9 mouse cellular contexts compared by ENCODE assay signal in the genomic region with DNA sequence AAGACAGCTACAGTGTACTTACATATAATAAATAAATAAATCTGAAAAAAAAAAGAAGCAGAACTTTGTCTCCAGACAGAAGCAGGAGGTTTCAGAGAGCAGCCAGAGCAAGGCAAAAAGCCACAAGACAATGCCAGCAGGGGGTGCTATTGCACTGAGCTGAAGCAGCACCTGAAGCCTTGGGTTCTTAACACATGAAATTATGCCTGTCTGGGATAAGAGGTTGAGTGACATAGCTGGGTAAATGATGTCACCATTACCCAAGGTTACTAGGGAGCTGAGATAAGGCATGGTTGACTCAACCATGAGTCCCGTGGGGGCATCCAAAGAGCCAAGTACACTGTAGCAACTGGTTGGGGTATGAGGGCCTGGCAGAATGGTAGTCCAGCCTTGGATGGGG. TPM values are rescaled to one million over a fixed set of nuclear protein-coding genes. Genes with fewer than 3 reads are reported as not detected.
DNase-seq lines count a peak whose midpoint lies in the region; ATAC-seq and TF ChIP-seq lines count a peak whose summit lies in the region.
"Had no signal": no experiment of that assay in that cellular context is flagged by ENCODE, and none has a peak within 500 bp of the region (broad histone marks: within the 10 kb centered on the region; RNA-seq: fewer than 3 reads in every experiment).

No protein-coding gene starts in this region.

- H3K27me3 ChIP-seq in hindbrain, postnatal 0 days (ENCODE audit: insufficient read depth, low read length) = no peaks in the 10 kb centered on the region
- H3K27me3 ChIP-seq in spleen, adult 2 months (ENCODE audit: control insufficient read depth, insufficient read depth, low read length) = no peaks in the 10 kb centered on the region

- no peak overlapping the region for H3K27ac ChIP-seq in hindbrain, postnatal 0 days
- no peak overlapping the region for H3K27ac ChIP-seq in left cerebral cortex, adult 2 months
- no peak overlapping the region for H3K27ac ChIP-seq in spleen, adult 2 months (ENCODE audit: insufficient read depth, low read length)

- TF ChIP-seq POLR2A in brain, embryonic 14.5 days (IDR thresholded peaks at IDR 0.05; ENCODE audit: borderline replicate concordance, extremely low read depth, insufficient read depth, insufficient read length, poor library complexity, severe bottlenecking) = no peak
- no peak for TF ChIP-seq POLR2A in spleen, adult 2 months (IDR thresholded peaks at IDR 0.05; ENCODE audit: low read depth, low read length)

- no peak overlapping the region for H3K9ac ChIP-seq in hindbrain, postnatal 0 days (replicated peaks; ENCODE audit: low read length)

- H3K4me1 ChIP-seq in hindbrain, postnatal 0 days (ENCODE audit: insufficient read depth, low read length) = no peaks in the 10 kb centered on the region
- no peaks in the 10 kb centered on the region for H3K4me1 ChIP-seq in spleen, adult 2 months (ENCODE audit: control insufficient read depth, insufficient read depth, insufficient read length)

- 74% methylated on average over 1 of the region's 1 CpGs for WGBS in hindbrain, postnatal 0 days
- 76% methylated on average over 1 of the region's 1 CpGs for WGBS in spleen, adult 2 months

- H3K4me2 ChIP-seq in hindbrain, postnatal 0 days (ENCODE audit: low read depth, low read length) = no peak overlapping the region

- H3K36me3 ChIP-seq in hindbrain, postnatal 0 days (ENCODE audit: insufficient read depth, low read length) = peaks cover 37% of the 10 kb centered on the region
- peaks cover 27% of the 10 kb centered on the region for H3K36me3 ChIP-seq in spleen, adult 2 months (ENCODE audit: control insufficient read depth, insufficient read depth, low read length)

- peak; percentile 11 to 26 for DNase-seq in frontal cortex, postnatal 10 days (ENCODE audit: low spot score in 2 of 2)
- peak; percentile 82 for DNase-seq in brain, embryonic 14.5 days (ENCODE audit: low read depth)
- peak; percentile 16 for DNase-seq in fibroblast of lung, adult 2 months (ENCODE audit: low read depth)
- peak; percentile 79 for DNase-seq in hindbrain, postnatal 0 days (ENCODE audit: low spot score)
- DNase-seq in left cerebral cortex, adult 2 months (ENCODE audit: extremely low spot score in 1 of 2, low spot score in 2 of 2) = peak; percentile 43 to 58
- peak; percentile 52 to 71 for DNase-seq in spleen, adult 2 months (ENCODE audit: low read depth in 1 of 2, low spot score in 2 of 2)

- intact Hi-C loops in left cerebral cortex, adult 2 months (cut with DNase I) = no loop called here

- no peaks in the 10 kb centered on the region for H3K9me3 ChIP-seq in hindbrain, postnatal 0 days (ENCODE audit: low read length)

- peak; percentile 84 for TF ChIP-seq CTCF in brain, embryonic 14.5 days (IDR thresholded peaks at IDR 0.05; ENCODE audit: borderline replicate concordance, extremely low read depth, insufficient read depth, insufficient read length)
- peak; percentile 69 for TF ChIP-seq CTCF in hindbrain, postnatal 0 days (IDR thresholded peaks at IDR 0.05; ENCODE audit: low read depth)
- peak; percentile 74 for TF ChIP-seq CTCF in left cerebral cortex, adult 2 months (IDR thresholded peaks at IDR 0.05)
- peak; percentile 86; the same call in 1 of the 2 replicates for TF ChIP-seq CTCF in spleen, adult 2 months (IDR thresholded peaks at IDR 0.05; ENCODE audit: extremely low read depth, insufficient read depth, insufficient read length, insufficient replicate concordance)

- ATAC-seq in frontal cortex, adult (ENCODE audit: low TSS enrichment) = no peak
- peak; percentile 59; the same call in 1 of the 2 replicates for ATAC-seq in hindbrain, postnatal 0 days
- peak; percentile 91 for ATAC-seq in megakaryocyte-erythroid progenitor cell, adult 5-6 weeks (replicated peaks; ENCODE audit: low FRiP score, low TSS enrichment, poor library complexity, severe bottlenecking)

- no peak overlapping the region for H3K4me3 ChIP-seq in hindbrain, postnatal 0 days (ENCODE audit: low read length)
- H3K4me3 ChIP-seq in left cerebral cortex, adult 2 months = no peak overlapping the region
- no peak overlapping the region for H3K4me3 ChIP-seq in spleen, adult 2 months (ENCODE audit: extremely low read depth, insufficient read depth, insufficient read length)
- H3K4me3 ChIP-seq: myocyte had no signal

RNA-seq across cellular contexts. Expression of a gene that starts 23.5 kb away (rescaled TPM):
- polyA plus RNA-seq in brain, embryonic 14.5 days (2012; rRNA removed) = 7.6 and 9.3 TPM in 2 replicates
- total RNA-seq in hindbrain, postnatal 0 days (2014; rRNA removed) = 5.5 and 7.3 TPM in 2 replicates
- polyA plus RNA-seq in hindbrain, postnatal 0 days (2015; fragmentation: Nextera tagmentation; extraction: Ambion mirVana) = 10.8 and 11.6 TPM in 2 replicates
- total RNA-seq in left cerebral cortex, adult 2 months (2021) = 10 to 100 TPM; 14.7 to 15.2 TPM
- total RNA-seq in megakaryocyte-erythroid progenitor cell, adult 5-6 weeks (2014; fragmentation: Nextera tagmentation) = 2.4 and 3.2 TPM in 2 replicates
- 2.8 and 4.2 TPM in 2 replicates for total RNA-seq in megakaryocyte-erythroid progenitor cell, adult 5-6 weeks (2017)
- 0.52 and 0.94 TPM in 2 replicates for polyA plus RNA-seq in spleen, adult 2 months (2012; rRNA removed)

RNA-seq across cellular contexts. Expression of a gene that starts 26.4 kb away (rescaled TPM):
- polyA plus RNA-seq in brain, embryonic 14.5 days (2012; rRNA removed) = 28.9 and 31.2 TPM in 2 replicates
- total RNA-seq in hindbrain, postnatal 0 days (2014; rRNA removed) = 29.7 and 32.0 TPM in 2 replicates
- polyA plus RNA-seq in hindbrain, postnatal 0 days (2015; fragmentation: Nextera tagmentation; extraction: Ambion mirVana) = 44.8 and 45.6 TPM in 2 replicates
- total RNA-seq in left cerebral cortex, adult 2 months (2021) = 10 to 100 TPM; 37.3 to 38.1 TPM
- 27.2 and 27.6 TPM in 2 replicates for total RNA-seq in megakaryocyte-erythroid progenitor cell, adult 5-6 weeks (2014; fragmentation: Nextera tagmentation)
- total RNA-seq in megakaryocyte-erythroid progenitor cell, adult 5-6 weeks (2017) = 22.0 and 38.4 TPM in 2 replicates
- polyA plus RNA-seq in spleen, adult 2 months (2012; rRNA removed) = 3.8 and 4.7 TPM in 2 replicates

RNA-seq across cellular contexts. Expression of a gene that starts 36.6 kb away (rescaled TPM):
- 69.2 and 69.8 TPM in 2 replicates for polyA plus RNA-seq in brain, embryonic 14.5 days (2012; rRNA removed)
- 85.0 and 97.0 TPM in 2 replicates for total RNA-seq in hindbrain, postnatal 0 days (2014; rRNA removed)
- 130 and 138 TPM in 2 replicates for polyA plus RNA-seq in hindbrain, postnatal 0 days (2015; fragmentation: Nextera tagmentation; extraction: Ambion mirVana)
- total RNA-seq in left cerebral cortex, adult 2 months (2021) = 10 to 100 TPM; 66.7 to 67.0 TPM
- 200 and 207 TPM in 2 replicates for total RNA-seq in megakaryocyte-erythroid progenitor cell, adult 5-6 weeks (2014; fragmentation: Nextera tagmentation)
- total RNA-seq in megakaryocyte-erythroid progenitor cell, adult 5-6 weeks (2017) = 228 and 245 TPM in 2 replicates
- polyA plus RNA-seq in spleen, adult 2 months (2012; rRNA removed) = 54.0 and 55.7 TPM in 2 replicates

RNA-seq across cellular contexts. Expression of a gene that starts 47.3 kb away (rescaled TPM):
- 56.2 and 90.5 TPM in 2 replicates for polyA plus RNA-seq in brain, embryonic 14.5 days (2012; rRNA removed)
- 68.4 and 78.6 TPM in 2 replicates for total RNA-seq in hindbrain, postnatal 0 days (2014; rRNA removed)
- polyA plus RNA-seq in hindbrain, postnatal 0 days (2015; fragmentation: Nextera tagmentation; extraction: Ambion mirVana) = 89.8 and 95.5 TPM in 2 replicates
- 10 to 100 TPM; 89.5 to 96.3 TPM for total RNA-seq in left cerebral cortex, adult 2 months (2021)
- 344 and 346 TPM in 2 replicates for total RNA-seq in megakaryocyte-erythroid progenitor cell, adult 5-6 weeks (2014; fragmentation: Nextera tagmentation)
- total RNA-seq in megakaryocyte-erythroid progenitor cell, adult 5-6 weeks (2017) = 570 and 597 TPM in 2 replicates
- 17.3 and 18.3 TPM in 2 replicates for polyA plus RNA-seq in spleen, adult 2 months (2012; rRNA removed)

RNA-seq across cellular contexts. Expression of a gene that starts 51.8 kb away (rescaled TPM):
- 4.2 and 6.8 TPM in 2 replicates for polyA plus RNA-seq in brain, embryonic 14.5 days (2012; rRNA removed)
- total RNA-seq in hindbrain, postnatal 0 days (2014; rRNA removed) = 7.2 and 7.8 TPM in 2 replicates
- polyA plus RNA-seq in hindbrain, postnatal 0 days (2015; fragmentation: Nextera tagmentation; extraction: Ambion mirVana) = 1.3 and 1.6 TPM in 2 replicates
- 10 to 100 TPM; 18.2 to 18.5 TPM for total RNA-seq in left cerebral cortex, adult 2 months (2021)
- total RNA-seq in megakaryocyte-erythroid progenitor cell, adult 5-6 weeks (2014; fragmentation: Nextera tagmentation) = 1.4 and 1.9 TPM in 2 replicates
- 2.1 and 4.0 TPM in 2 replicates for total RNA-seq in megakaryocyte-erythroid progenitor cell, adult 5-6 weeks (2017)
- polyA plus RNA-seq in spleen, adult 2 months (2012; rRNA removed) = 2.0 and 2.1 TPM in 2 replicates

Comparison
In these comparisons a context has a peak if more than half of its experiments do, and no peak if none do; other contexts are left out.
1. DNase-seq: peak in every context shown above with its lines; median percentile 82 in brain, embryonic 14.5 days; 79 in hindbrain, postnatal 0 days; 62 in spleen, adult 2 months; 50 in left cerebral cortex, adult 2 months; 18 in frontal cortex, postnatal 10 days; 16 in fibroblast of lung, adult 2 months.